Mouse (Mus musculus) Patski (cell line): Measurements from ENCODE around the gene Hspa1a. TPM values are rescaled to one million over a fixed set of nuclear protein-coding genes. Genes with fewer than 3 reads are reported as not detected.
"Not testable (repeated sequence)": the region's sequence is repeated elsewhere in the genome, so short reads cannot be mapped to it uniquely, and the experiment has no call there.

Experiments
- ATAC-seq: fragments of 100-300 bp; one replicate; pipeline ENCODE4 v1.8.0; 2021
- CTCF ChIA-PET: fragments of 350-600 bp; sonication (Branson Sonifier 250); formaldehyde crosslinking; loops from one replicate; lab custom pipeline; 2022; ENCODE audit warnings: inconsistent platforms; lab: Charles Lee
- POLR2A ChIA-PET: fragments of 350-600 bp; sonication (Branson Sonifier 250); formaldehyde crosslinking; loops from one replicate; lab custom pipeline; 2022; ENCODE audit warnings: antibody characterized with exemption, inconsistent platforms; lab: Charles Lee
- DNase-seq: peaks from one replicate; pipeline ENCODE4 v3.0.0-alpha.2; 2011; ENCODE audit warnings: low read depth, low spot score
- H3K27me3 ChIP-seq: fragments of 371-371 bp; one replicate; pipeline ENCODE4 v1.5.1; 2021
- CTCF ChIP-seq: fragments of 100-300 bp; IDR thresholded peaks from one replicate; pipeline ENCODE4 v1.5.1; 2021
- in situ Hi-C: fragments of 300-500 bp; cut with MboI; formaldehyde crosslinking; loops from 3 replicates; pipeline ENCODE4 v1.11.1; 2018; ENCODE audit warnings: low pct_unique_long_range_greater_than_20kb, mixed read lengths
- polyA plus RNA-seq: library from polyadenylated mRNA; unstranded; gene quantifications from one replicate; pipeline ENCODE4 v1.2.3, GENCODE M21; 2021

Gene Hspa1a
- polyA plus RNA-seq, 1 experiment from 2014 or later: 9.2 TPM

DNA sequence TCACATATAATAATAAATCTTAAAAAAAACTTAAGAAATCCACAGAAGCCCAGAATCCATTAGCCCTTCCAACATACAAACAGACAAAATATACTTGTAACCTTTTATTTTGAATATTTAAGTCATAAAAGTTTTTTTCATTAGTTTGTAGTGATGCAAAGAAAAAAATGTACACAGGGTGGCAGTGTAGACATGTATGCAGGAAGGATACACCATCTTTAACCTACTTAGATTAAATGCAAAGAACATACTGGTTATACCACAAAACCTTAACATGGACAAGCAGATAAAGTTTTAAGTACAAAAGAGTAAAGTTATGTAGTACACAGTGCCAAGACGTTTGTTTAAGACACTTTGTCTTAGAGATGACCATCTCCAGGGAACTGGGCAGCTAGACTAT, 15.6 kb downstream of the Hspa1a start:
- H3K27me3 ChIP-seq: no peaks in the 10 kb centered on the region
- peak; percentile 43 for TF ChIP-seq CTCF
- CTCF ChIA-PET: interaction anchor here (1.3 to 2.8 kb wide), 7 partner anchors 9 to 78 kb away, joined by 3 to 23 read pairs (median 7); partner anchors contain the start of genes Hspa1a, Hspa1l and Lsm2
- POLR2A ChIA-PET: interaction anchor here (1.0 to 1.1 kb wide), 2 partner anchors 25 to 28 kb away, joined by 3 to 5 read pairs; partner anchors contain the start of gene Lsm2
- ATAC-seq (no peak), DNase-seq (no peak)
- in situ Hi-C loops: no loop called here

DNA sequence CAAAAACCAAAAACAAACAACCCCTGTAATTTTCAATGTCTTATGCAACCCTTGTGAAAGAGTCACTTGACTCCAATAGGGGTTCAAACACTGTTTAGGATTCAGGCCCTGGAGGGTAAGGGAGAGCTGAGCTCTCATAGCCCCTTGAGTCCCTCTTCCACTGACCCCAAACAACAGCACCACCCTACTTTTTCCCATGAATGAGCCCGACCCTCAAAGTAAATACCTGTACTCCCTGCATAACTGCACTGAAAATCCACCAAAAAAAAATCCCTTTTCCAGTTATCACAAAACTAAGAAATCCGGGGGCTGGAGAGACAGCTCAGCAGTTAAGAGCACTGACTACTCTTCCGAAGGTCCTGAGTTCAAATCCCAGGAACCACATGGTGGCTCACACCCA, 16.1 kb downstream of the Hspa1a start:
- no peak for DNase-seq
- no peak for TF ChIP-seq CTCF
- ChIA-PET CTCF (interaction anchor here (1.3 to 2.8 kb wide), 8 partner anchors 9 to 79 kb away, joined by 3 to 23 read pairs (median 6); partner anchors contain the start of genes Hspa1a, Hspa1l and Lsm2), POLR2A (interaction anchor here (0.6 to 1.1 kb wide), 3 partner anchors 25 to 28 kb away, joined by 3 to 5 read pairs (median 3); partner anchors contain the start of gene Lsm2)
- in situ Hi-C loops: no loop called here
- ATAC-seq: no peak
- H3K27me3 ChIP-seq: no peaks in the 10 kb centered on the region

DNA sequence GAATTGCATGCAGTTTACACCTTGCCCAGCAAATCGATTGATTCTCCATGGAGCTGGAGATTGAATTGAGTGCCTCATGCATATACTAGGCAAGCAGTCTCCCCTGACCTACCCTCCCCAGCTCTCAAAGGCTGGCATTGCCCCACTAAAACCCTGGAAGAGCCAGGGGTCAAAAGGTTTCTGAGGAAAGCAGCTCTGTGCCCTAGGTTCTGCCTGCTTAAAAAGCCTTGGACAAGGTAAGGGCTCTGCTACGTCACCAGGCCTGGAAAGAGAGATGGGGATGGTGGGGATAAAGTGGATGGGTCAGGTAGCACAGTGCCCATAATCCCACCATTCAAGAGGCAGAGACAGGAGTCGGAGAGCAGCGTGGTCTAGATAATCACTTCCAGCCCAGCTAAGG, 17.1 kb downstream of the Hspa1a start:
- ChIA-PET CTCF (interaction anchor here (1.1 to 2.8 kb wide), 5 partner anchors 10 to 32 kb away, joined by 3 to 23 read pairs (median 4); partner anchors contain the start of gene Lsm2), POLR2A (interaction anchor here (0.7 to 1.0 kb wide), 2 partner anchors 10 to 26 kb away, joined by 3 read pairs; no protein-coding TSS in a partner anchor)
- no peak for ATAC-seq
- TF ChIP-seq CTCF: no peak
- no peak for DNase-seq
- no peaks in the 10 kb centered on the region for H3K27me3 ChIP-seq
- in situ Hi-C loops: no loop called here

DNA sequence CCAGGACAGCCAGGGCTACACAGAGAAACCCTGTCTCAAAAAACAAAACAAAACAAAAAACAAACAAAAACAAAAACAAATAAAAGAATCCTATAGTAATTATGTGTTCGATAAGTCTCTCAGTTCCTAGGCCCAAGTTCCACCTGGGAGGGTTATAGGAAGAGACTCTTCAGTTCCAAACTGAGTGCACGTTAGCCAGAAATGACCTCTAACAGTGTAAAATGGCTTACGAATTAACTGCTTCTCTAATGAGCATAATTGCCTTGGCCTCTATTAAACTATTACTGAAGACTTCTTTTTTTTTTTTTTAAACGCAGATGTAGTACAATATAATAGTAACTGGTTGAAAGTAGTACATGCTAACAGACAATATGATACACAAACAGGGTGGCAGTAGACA, 18.1 kb downstream of the Hspa1a start:
- in situ Hi-C loops: no loop called here
- POLR2A ChIA-PET: no interaction called here

DNA sequence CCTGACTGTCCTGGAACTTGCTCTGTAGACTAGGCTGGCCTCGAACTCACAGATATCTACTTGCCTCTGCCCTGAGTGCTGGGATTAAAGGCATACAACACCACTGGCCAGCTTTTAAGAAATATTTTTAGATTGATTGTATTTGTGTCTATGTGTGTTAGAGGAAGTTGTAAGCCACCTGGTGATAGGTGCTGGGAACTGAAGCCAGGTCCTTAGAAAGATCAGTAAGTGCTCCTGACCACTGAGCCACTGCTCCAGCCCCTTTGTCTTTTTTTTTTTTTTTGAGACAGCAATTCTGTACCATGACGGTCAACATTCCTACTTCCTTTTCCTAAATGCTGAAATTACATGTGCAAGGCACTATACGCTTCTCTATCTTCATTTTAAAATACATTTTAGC, 18.7 kb downstream of the Hspa1a start:
- ATAC-seq (no peak), DNase-seq (no peak)
- H3K27me3 ChIP-seq: no peaks in the 10 kb centered on the region
- ChIA-PET POLR2A (no interaction called here), CTCF (interaction anchor here (1.1 to 1.3 kb wide), 2 partner anchors 21 to 36 kb away, joined by 3 to 8 read pairs; no protein-coding TSS in a partner anchor)
- in situ Hi-C loops: no loop called here
- no peak for TF ChIP-seq CTCF

More for the DNA sequence above, 18.1 kb downstream of the Hspa1a start:
- CTCF ChIA-PET: no interaction called here
- no peaks in the 10 kb centered on the region for H3K27me3 ChIP-seq
- TF ChIP-seq CTCF: no peak
- DNase-seq (no peak), ATAC-seq (no peak)

DNA sequence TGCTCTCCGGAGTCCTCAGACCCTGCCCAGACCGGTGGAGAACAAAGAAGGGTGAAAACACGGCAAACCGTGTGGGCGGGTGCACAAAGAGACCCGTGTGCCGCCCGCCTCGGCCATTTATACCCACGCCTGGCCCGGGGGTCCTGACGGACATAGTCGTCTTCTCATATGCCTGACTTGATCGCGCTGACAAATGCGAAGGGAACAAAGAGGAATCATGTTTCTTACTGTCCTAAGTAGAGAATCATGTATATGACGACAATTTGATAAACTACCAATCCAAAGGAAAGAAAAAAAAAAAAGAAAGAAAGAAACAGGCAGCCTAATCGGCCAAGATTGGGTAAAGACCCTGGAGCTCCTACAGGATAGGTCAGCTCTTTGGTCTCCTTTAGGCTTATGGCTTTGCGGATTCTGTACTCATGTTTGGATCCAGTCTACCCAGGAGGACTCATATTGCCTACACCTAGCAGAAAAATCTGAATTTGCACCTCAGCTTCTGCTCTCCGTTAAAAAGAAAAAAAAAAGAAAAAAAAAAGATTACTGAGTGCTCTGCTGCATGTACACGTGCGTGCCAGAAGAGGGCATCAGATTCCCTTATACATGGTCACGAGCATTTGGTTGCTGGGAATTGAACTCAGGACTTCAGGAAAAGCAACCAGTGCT, 19.4 kb downstream of the Hspa1a start:
- no peaks in the 10 kb centered on the region for H3K27me3 ChIP-seq
- ChIA-PET POLR2A (interaction anchor here (0.6 to 1.3 kb wide), 4 partner anchors 24 to 976 kb away, joined by 3 read pairs; no protein-coding TSS in a partner anchor), CTCF (interaction anchor here (0.6 to 4.6 kb wide), 5 partner anchors 10 to 48 kb away, joined by 3 to 22 read pairs (median 3); partner anchors contain the start of gene Vars)
- peak; percentile 89 for TF ChIP-seq CTCF
- ATAC-seq: no peak
- DNase-seq: no peak
- in situ Hi-C loops: no loop called here

DNA sequence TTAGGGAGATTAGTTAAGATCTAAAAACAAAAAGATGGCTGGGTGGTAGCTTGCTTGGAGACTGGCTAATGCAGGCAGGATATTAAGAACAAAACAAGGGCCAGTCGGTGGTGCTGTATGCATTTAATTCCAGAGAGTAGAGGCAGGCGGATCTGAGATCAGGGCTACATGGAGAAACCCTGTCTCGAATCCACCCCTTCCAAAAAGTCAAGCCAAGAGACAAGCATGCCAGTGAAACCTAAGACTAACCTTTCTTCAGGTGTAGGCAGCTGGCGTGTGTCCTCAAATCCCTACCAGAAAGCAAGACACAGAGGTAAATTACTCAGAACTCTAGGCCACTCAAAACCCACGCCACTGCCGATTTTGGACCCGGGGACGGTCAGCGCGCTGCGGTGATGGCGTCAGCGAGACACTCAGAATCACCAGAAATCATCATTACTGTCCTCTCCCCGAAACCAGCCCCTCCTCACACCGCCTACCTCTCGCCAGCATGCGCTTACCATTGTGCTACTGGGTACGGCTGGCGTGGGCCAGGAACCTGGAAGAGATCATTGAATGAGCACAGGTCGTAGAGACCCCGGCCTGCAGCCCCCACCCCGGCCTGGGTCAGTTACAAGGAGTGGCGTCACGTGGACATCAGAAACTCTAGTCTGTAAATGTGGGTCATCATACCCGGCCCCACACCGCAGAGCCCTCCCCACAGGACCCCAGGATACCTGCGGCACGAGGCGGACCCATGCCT, 20.1 kb downstream of the Hspa1a start:
- no peak for TF ChIP-seq CTCF
- DNase-seq (no peak), ATAC-seq (no peak)
- POLR2A ChIA-PET: interaction anchor here (0.6 to 1.8 kb wide), 10 partner anchors 10 to 976 kb away, joined by 3 to 9 read pairs (median 3); no protein-coding TSS in a partner anchor
- in situ Hi-C loops: no loop called here
- H3K27me3 ChIP-seq: no peaks in the 10 kb centered on the region
- CTCF ChIA-PET: interaction anchor here (0.6 to 4.6 kb wide), 7 partner anchors 9 to 96 kb away, joined by 3 to 22 read pairs (median 3); partner anchors contain the start of gene Vars

DNA sequence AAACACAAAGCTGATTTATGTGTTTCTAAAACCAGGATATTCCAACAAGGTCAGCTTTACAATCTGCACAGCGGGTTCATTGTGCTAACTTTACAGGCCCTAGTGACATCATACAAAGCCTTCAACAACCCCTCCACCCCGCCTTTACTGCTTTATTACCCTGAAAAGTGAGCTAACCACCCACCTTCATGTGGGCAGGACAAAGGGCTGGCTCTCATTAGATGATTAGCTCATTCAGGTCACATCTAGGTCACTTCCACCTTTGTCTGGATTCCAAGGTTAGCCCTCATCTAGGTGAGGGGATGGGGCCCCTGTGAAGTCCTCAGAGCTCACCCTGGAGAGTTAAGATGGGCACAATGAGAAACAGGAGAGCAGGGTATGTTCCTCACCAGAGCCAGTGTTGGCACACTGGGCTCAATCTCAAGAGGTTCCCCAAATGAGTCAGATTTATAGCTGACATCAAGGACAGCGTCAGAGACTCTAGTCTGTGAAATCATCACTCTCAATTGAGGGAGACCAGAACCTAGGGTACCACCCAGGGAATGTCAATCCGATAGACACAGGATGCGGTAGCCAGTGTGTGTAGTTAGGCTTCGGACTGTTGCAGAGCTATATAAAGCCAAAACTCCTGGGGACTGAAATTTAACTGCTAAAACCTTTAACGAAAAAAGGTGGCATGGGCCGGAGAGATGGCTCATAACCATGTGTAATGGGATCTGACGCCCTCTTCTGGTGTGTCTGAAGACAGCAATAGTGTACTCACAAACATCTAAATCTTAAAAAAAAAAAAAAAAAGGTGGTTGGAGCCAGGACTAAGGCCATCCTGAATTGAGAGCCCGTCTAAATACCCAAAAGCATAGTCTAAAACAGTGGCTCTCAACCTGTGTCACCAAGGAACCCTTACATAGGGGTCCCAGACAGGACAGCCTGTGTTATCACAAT, 21.2 kb downstream of the Hspa1a start:
- DNase-seq (no peak), ATAC-seq (no peak)
- in situ Hi-C loops: no loop called here
- POLR2A ChIA-PET: interaction anchor here (0.5 to 1.8 kb wide), 13 partner anchors 9 to 584 kb away, joined by 3 to 9 read pairs (median 3); no protein-coding TSS in a partner anchor
- TF ChIP-seq CTCF: peak; percentile 61
- CTCF ChIA-PET: interaction anchor here (0.6 to 4.6 kb wide), 11 partner anchors 11 to 159 kb away, joined by 3 to 22 read pairs (median 4); partner anchors contain the start of gene Lsm2
- no peaks in the 10 kb centered on the region for H3K27me3 ChIP-seq

DNA sequence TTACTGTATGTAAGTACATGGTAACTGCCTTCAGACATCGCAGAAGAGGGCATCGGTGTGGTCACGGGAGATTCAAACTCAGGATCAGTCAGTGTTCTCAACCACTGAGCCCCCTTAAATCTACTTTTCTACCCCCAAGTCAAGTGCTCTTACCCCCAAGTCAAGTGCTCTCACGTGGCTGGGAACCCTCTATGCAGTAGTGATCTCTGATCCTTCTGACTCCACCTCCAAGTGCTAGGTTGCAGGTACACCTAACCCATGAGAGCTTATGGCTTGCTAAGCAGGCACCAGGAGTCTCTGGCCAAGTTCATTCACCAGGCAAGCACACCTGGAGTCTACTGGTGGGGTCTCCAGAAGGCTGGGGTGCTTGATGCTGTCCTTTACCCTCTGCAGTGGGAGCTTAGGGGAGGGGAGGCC, 22.4 kb downstream of the Hspa1a start:
- ChIA-PET POLR2A (interaction anchor here (0.6 to 1.8 kb wide), 4 partner anchors 15 to 93 kb away, joined by 3 to 9 read pairs (median 4); no protein-coding TSS in a partner anchor), CTCF (interaction anchor here (1.6 to 4.6 kb wide), 3 partner anchors 33 to 94 kb away, joined by 4 to 22 read pairs (median 6); no protein-coding TSS in a partner anchor)
- no peak for TF ChIP-seq CTCF
- ATAC-seq (no peak), DNase-seq (no peak)
- in situ Hi-C loops: loop anchor here (5.0 kb wide), 1 partner anchor 37 kb away; the partner anchor contains the start of gene Slc44a4
- H3K27me3 ChIP-seq: no peaks in the 10 kb centered on the region

DNA sequence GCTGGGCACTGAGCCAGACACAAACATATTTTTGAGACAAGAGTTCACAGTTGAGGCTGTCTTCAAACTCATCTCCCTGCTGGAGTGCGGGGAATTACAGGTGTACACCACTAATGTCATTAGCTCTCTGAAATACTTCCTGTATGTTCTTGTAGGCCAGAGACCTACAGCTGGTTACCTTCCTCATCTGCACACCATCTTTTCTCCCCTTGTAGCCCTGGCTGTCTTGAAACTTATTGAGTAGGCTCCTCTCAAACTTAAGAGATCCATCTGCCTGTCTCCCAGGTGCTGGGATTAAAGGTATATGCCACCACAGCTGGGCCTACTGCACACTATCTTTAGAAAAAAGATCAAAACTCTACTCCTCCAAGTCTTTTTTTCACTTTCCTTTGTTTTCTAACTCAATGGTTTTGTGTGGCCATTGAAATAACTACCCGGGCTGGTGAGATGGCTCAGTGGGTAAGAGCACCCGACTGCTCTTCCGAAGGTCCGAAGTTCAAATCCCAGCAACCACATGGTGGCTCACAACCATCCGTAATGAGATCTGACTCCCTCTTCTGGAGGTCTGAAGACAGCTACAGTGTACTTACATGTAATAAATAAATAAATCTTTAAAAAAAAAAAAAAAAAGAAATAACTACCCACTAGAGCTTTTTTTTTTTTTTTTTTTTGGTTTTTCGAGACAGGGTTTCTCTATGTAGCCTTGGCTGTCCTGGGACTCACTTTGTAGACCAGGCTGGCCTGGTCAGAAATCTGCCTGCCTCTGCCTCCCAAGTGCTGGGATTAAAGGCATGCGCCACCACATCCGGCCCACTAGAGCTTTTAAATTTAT, 23.0 kb downstream of the Hspa1a start:
- H3K27me3 ChIP-seq, ATAC-seq, DNase-seq: not testable (repeated sequence)
- CTCF ChIA-PET: interaction anchor here (0.9 to 4.6 kb wide), 4 partner anchors 35 to 156 kb away, joined by 3 to 22 read pairs (median 4); no protein-coding TSS in a partner anchor
- POLR2A ChIA-PET: interaction anchor here (0.6 to 1.8 kb wide), 3 partner anchors 18 to 93 kb away, joined by 3 to 4 read pairs (median 3); partner anchors contain the start of gene Neu1
- in situ Hi-C loops: loop anchor here (5.0 kb wide), 1 partner anchor 37 kb away; the partner anchor contains the start of gene Slc44a4
